Mouse (Mus musculus): ENCODE results near the gene Slc9a3r2.

DNA sequence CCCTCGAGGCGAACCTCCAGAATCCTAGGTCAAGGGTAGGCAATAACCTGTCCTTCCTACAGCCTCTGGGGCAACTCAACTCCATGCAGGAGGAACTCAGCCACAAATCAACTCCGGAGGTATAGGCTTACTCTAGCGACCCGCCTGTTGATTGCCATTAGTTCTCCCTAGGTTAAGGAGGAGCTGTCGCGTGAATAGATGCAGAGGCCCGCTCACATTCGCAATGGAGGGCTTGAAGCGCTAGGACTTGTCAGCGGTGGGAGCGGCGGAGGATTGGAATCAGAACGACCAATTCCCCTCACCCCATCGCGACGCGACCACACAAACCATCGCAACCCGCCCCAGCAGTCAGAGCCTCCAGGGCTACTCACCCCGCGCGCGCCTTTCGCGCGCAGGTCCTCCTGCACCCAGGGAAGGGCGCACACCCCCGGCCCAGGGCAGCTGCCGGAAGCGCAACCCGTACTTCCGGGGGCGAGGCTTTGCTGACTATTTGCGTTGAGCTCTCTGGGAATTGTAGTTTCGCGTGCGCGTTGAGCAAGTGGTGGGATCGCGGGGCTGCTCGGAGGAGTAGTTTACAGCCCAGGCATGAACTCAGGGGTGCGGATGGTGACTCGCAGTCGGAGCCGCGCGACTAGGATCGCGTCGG lies 17.8 kb downstream of the Slc9a3r2 start, which contains the start of the genes Tsc2 and Nthl1:
- TF ChIP-seq GATA1 (IDR thresholded peaks at IDR 0.05; ENCODE audit: low read length): no peak
- TF ChIP-seq TAL1 (IDR thresholded peaks at IDR 0.05; ENCODE audit: low read length): no peak
